Mouse (Mus musculus) ES-Bruce4 (cell line): Measurements from ENCODE around the gene Zfp800.

Experiments
- CTCF ChIP-seq: IDR thresholded peaks from one replicate; pipeline ENCODE4 v1.8.1; 2011; ENCODE audit warnings: low read depth, low read length
- EP300 ChIP-seq: IDR thresholded peaks from 2 replicates; pipeline ENCODE4 v1.6.1; 2011; ENCODE audit warnings: low read depth, low read length; ENCODE audit not compliant: insufficient read depth
- POLR2A ChIP-seq: IDR thresholded peaks from one replicate; pipeline ENCODE4 v1.8.1; 2011; ENCODE audit warnings: low read length; ENCODE audit not compliant: insufficient read depth

DNA sequence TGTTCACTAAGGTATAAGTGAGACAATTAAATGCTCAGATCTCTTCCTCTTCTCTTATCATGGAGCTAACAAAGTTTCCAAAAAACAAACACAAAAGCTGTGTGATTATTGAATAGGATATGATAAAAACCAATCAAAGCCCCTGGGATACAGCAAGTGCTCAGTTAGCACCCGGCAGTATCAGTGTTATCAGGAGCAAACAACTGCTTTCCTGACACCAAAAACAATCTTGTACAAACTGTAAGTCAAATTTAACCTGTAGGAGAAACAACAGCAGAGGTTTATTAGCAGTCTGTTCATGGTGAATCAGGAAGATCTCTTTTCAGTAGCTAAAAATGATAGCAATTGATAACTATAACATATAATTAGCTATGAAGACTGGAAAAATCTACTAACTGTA is 140.0 kb downstream of the Zfp800 start:
- TF ChIP-seq POLR2A (no peak), CTCF (no peak), EP300 (no peak)
